ENCODE assay signal across 10 mouse cellular contexts in the genomic region with DNA sequence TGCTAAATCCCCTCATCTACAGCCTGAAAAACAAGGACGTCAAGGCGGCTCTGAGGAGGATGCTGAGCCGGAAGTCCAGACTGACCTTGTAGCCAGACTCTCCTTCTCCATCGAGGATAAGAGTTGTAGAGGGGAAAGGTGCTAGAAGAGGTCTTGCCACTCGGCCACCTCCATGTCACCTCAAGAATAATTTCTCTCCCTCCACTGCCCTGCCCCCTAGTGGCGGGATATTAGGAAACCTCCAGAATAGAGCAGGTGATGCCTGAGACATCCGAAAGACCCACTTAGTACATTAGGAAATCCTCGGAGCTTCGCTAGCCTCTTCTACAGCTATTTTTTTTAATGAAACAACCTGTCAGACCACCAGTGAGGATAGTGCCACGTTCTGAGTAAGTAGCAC. TPM values are rescaled to one million over a fixed set of nuclear protein-coding genes. Genes with fewer than 3 reads are reported as not detected.
A peak's percentile ranks its signal among the peaks of the same experiment; 100 is the strongest.
DNase-seq lines count a peak whose midpoint lies in the region; ATAC-seq and TF ChIP-seq lines count a peak whose summit lies in the region.
"Had no signal": no experiment of that assay in that cellular context is flagged by ENCODE, and none has a peak within 500 bp of the region (broad histone marks: within the 10 kb centered on the region; RNA-seq: fewer than 3 reads in every experiment).

No protein-coding gene starts in this region.

- no peak for TF ChIP-seq POLR2A in bone marrow macrophage, adult 2 months (IDR thresholded peaks at IDR 0.05; ENCODE audit: borderline replicate concordance, low read depth, low read length)

- TF ChIP-seq CTCF in bone marrow macrophage, adult 2 months (IDR thresholded peaks at IDR 0.05; ENCODE audit: low read depth, low read length): peak; percentile 40; the same call in 1 of the 2 replicates

- peak; percentile 47 for DNase-seq in gastrocnemius, adult 18-20 months (ENCODE audit: low spot score)
- DNase-seq in gastrocnemius, adult 8-10 months (ENCODE audit: low spot score in 2 of 2): no peak
- DNase-seq in ovary, postnatal 14 days (ENCODE audit: low spot score): peak; percentile 33
- DNase-seq in ovary, postnatal 10 days (ENCODE audit: low spot score): no peak
- DNase-seq in lung, postnatal 10 days: peak; percentile 73
- DNase-seq in testis, postnatal 10 days (ENCODE audit: low spot score): peak; percentile 82

- no peak overlapping the region for H3K4me3 ChIP-seq in bone marrow macrophage, adult 2 months (ENCODE audit: insufficient read depth, low read length)
- H3K4me3 ChIP-seq: megakaryocyte, embryonic 14.5 days had no signal

- no peaks in the 10 kb centered on the region for H3K4me1 ChIP-seq in bone marrow macrophage, adult 2 months (ENCODE audit: control insufficient read depth, insufficient read depth, low read length)

- no peak overlapping the region for H3K27ac ChIP-seq in bone marrow macrophage, adult 2 months (ENCODE audit: insufficient read depth, low read depth, low read length)

- ATAC-seq in erythroid progenitor cell, adult 5-6 weeks (replicated peaks; ENCODE audit: low FRiP score, poor library complexity, severe bottlenecking): 0 out of 2 replicates have a peak, but pooled peaks have one; percentile 10

RNA-seq across cellular contexts. Expression of a gene that starts 5.7 kb away (rescaled TPM):
- total RNA-seq in gastrocnemius, adult 18-20 months (2021): not detected
- not detected for total RNA-seq in gastrocnemius, adult 8-10 months (2022)
- not detected in 2 replicates for polyA plus RNA-seq in bone marrow macrophage, adult 2 months (2012; ENCODE audit: insufficient read depth, insufficient read length, missing spikeins)
- total RNA-seq in erythroid progenitor cell, adult 5-6 weeks (2015; ENCODE audit: low replicate concordance): not detected in 2 replicates
- total RNA-seq in erythroid progenitor cell, adult 5-6 weeks (2017; ENCODE audit: low replicate concordance): not detected in 2 replicates
- polyA plus RNA-seq: heart, embryonic 16.5 days had no signal

RNA-seq across cellular contexts. Expression of a gene that starts 7.1 kb away (rescaled TPM):
- total RNA-seq in gastrocnemius, adult 18-20 months (2021): not detected
- not detected for total RNA-seq in gastrocnemius, adult 8-10 months (2022)
- not detected in 2 replicates for polyA plus RNA-seq in bone marrow macrophage, adult 2 months (2012; ENCODE audit: insufficient read depth, insufficient read length, missing spikeins)
- total RNA-seq in erythroid progenitor cell, adult 5-6 weeks (2015; ENCODE audit: low replicate concordance): not detected in 2 replicates
- total RNA-seq in erythroid progenitor cell, adult 5-6 weeks (2017; ENCODE audit: low replicate concordance): not detected in 2 replicates
- polyA plus RNA-seq: heart, embryonic 16.5 days had no signal

RNA-seq across cellular contexts. Expression of a gene that starts 16.8 kb away (rescaled TPM):
- total RNA-seq in gastrocnemius, adult 18-20 months (2021): not detected
- total RNA-seq in gastrocnemius, adult 8-10 months (2022): not detected
- polyA plus RNA-seq in bone marrow macrophage, adult 2 months (2012; ENCODE audit: insufficient read depth, insufficient read length, missing spikeins): not detected in 2 replicates
- total RNA-seq in erythroid progenitor cell, adult 5-6 weeks (2015; ENCODE audit: low replicate concordance): not detected in 2 replicates
- not detected in 2 replicates for total RNA-seq in erythroid progenitor cell, adult 5-6 weeks (2017; ENCODE audit: low replicate concordance)
- polyA plus RNA-seq: heart, embryonic 16.5 days had no signal

RNA-seq across cellular contexts. Expression of a gene that starts 23.0 kb away (rescaled TPM):
- not detected for total RNA-seq in gastrocnemius, adult 18-20 months (2021)
- not detected for total RNA-seq in gastrocnemius, adult 8-10 months (2022)
- polyA plus RNA-seq in bone marrow macrophage, adult 2 months (2012; ENCODE audit: insufficient read depth, insufficient read length, missing spikeins): not detected in 2 replicates
- total RNA-seq in erythroid progenitor cell, adult 5-6 weeks (2015; ENCODE audit: low replicate concordance): not detected in 2 replicates
- not detected in 2 replicates for total RNA-seq in erythroid progenitor cell, adult 5-6 weeks (2017; ENCODE audit: low replicate concordance)
- polyA plus RNA-seq: heart, embryonic 16.5 days had no signal

RNA-seq across cellular contexts. Expression of a gene that starts 44.4 kb away (rescaled TPM):
- not detected for total RNA-seq in gastrocnemius, adult 18-20 months (2021)
- total RNA-seq in gastrocnemius, adult 8-10 months (2022): not detected
- polyA plus RNA-seq in bone marrow macrophage, adult 2 months (2012; ENCODE audit: insufficient read depth, insufficient read length, missing spikeins): not detected in 2 replicates
- not detected in 2 replicates for total RNA-seq in erythroid progenitor cell, adult 5-6 weeks (2015; ENCODE audit: low replicate concordance)
- total RNA-seq in erythroid progenitor cell, adult 5-6 weeks (2017; ENCODE audit: low replicate concordance): not detected in 2 replicates
- polyA plus RNA-seq: heart, embryonic 16.5 days had no signal

Comparison
In these comparisons a context has a peak if more than half of its experiments do, and no peak if none do; other contexts are left out.
1. DNase-seq: peak in gastrocnemius, adult 18-20 months (single experiment), ovary, postnatal 14 days (single experiment), lung, postnatal 10 days (single experiment) and testis, postnatal 10 days (single experiment); none in gastrocnemius, adult 8-10 months (0 of 2) and ovary, postnatal 10 days (single experiment).